Mouse (Mus musculus): ENCODE measurements around the gene Slc9a9.
"Not testable (repeated sequence)": the region's sequence is repeated elsewhere in the genome, so short reads cannot be mapped to it uniquely, and the experiment has no call there.

Gene Slc9a9

DNA sequence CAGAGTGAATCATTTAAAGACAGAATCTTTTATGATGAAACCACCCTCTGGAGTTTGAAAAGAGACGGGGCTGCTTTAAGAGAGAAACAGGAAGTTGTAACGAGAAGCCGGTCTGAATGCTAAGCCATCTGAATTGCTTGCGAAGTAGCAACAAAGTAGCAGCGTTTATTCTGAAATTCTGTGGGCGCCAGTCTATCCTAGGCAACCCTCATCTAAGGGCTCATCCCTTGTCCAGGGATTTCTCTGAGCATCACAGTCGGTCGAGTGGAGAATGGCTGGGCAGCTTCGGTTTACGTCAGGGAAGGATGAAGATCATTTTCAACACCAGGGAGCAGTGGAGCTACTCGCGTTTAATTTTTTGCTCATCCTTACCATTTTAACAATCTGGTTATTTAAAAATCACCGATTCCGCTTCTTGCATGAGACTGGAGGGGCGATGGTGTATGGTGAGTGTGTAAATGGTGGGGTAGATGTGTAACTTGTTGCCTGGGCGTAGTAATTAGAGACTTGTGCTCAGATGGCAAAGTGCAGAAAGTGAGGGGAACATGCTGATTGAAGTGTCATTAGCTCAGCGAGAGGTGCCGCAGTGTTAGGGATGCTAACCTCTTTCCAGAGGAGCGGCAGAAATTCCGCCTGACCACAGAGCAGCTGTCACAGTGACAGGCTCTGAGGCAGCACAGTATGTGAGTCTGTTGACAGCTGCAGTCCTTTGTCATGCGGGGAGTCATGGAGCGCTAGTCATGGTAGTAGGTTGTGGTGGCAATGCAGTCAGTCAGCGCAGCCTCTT is at the start of gene Slc9a9:
Slc9a9 (plus strand) TSS at position 119 of the 787 bp plus-strand sequence.
- DNase-seq (ENCODE audit: low spot score in 2 of 2) = peak; percentile 39 to 40

DNA sequence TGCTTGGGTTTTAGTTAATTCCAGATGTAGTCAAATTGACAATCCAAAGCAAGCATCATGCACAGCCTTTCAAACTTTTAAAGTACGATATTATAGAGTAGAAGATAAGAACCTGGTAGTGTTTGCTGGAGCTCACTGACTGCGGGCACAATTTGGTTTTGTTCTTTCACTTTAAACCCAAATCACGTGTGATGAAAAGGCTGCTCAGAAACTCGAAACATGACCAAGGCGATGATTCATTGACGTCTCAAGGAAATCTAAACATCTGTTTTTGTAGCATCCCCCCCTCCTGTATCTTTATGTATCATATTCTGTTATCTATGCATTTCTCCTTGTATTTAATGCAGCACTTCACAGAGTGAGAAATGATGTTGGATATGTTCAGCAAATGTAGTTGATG is 49.4 kb upstream of the Slc9a9 start:
- no peak for DNase-seq (ENCODE audit: low spot score in 2 of 2)

DNA sequence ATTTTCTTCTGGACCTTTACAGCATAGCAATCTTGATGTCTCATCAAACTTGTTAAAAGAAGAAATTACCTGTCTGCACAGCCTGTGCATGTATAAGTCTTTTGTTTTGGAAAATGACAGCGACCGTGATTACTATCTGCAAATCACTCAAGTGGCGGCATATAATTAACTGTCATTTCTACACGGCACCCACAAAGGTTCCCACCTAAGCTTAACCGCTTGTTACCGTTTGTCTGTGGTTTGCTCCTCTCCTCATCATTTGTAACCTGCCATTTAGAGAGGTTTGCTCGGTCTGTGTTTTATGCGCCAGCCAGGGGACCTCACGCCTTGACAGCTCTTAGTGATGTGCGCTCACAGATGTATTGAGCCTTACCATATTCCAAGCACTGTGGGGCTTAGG is 48.9 kb upstream of the Slc9a9 start:
- DNase-seq (ENCODE audit: low spot score in 2 of 2) = no peak

DNA sequence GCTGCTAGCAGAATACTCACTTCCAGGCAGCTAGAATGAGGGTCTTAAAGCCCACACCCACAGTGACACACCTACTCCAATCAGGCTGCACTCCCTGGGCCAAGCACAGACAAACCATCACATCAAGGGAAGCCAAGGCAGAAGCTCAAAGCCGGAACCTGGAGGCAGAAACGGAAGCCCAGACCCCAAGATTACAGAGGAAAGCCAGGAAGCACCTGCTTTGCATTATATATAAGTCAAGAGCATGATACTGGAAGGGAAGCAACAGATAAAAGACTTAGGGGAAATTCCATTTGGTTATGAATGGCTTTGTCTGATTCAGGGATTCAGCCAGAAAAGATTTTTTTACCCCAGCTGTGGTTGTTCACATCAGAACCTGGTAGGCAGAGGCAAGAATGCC is 47.8 kb upstream of the Slc9a9 start:
- DNase-seq (ENCODE audit: low spot score in 2 of 2) = no peak

DNA sequence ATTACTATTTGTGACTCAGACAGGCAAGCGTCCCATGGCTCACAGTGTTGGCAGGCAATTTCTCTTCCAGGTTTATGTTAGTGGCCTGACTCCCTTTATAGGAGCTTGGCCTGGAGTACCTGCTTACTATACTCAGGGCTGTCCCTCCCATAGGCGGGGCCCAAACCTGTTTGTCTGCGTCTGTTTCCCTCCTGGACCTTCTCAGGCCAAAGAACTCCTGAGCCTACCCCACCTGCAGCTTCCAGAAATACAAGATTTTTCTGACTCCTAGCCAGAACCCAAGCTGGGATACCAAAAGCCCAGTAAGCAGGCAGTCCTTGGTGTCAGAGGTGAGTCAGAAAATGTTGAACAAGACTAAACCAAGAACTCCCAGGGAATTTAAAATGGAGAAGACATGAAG is 43.0 kb upstream of the Slc9a9 start:
- no peak for DNase-seq (ENCODE audit: low spot score in 2 of 2)

DNA sequence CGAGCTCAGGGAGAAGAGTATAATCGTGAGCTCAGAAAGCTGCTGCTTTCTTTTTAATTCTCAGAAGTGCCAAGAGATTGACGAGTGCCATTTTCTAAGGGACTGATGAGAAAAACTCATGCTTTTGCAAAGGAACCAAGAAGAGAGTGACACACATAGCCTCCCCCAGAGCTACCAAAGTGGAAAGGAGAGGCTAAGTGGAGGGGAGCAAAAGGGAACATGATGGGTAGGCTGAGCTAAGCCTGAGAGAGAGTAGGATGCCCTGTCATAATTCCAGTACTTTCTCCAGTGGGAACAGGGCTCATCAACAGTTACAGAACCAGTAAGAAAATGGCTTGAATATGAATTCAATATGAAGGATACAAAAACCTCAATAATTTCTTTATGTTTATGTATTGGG is 40.8 kb upstream of the Slc9a9 start:
- no peak for DNase-seq (ENCODE audit: low spot score in 2 of 2)

DNA sequence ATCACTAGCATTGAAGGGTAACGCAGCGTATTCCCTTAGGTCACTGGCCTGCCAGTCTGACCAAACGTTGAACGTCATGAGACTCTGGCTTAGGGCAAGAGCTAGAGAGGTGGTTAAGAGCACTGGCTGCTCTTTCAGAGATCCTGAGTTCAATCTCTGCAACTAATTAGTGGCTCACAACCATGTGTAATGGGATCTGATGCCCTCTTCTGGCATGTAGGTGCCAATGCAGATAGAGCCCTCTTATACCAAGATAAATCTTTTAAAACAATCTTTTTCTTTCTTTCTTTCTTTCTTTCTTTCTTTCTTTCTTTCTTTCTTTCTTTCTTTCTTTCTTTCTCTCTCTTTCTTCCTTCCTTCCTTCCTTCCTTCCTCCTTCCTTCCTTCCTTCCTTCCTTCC is 35.4 kb upstream of the Slc9a9 start:
- DNase-seq (ENCODE audit: low spot score in 2 of 2) = not testable (repeated sequence)

DNA sequence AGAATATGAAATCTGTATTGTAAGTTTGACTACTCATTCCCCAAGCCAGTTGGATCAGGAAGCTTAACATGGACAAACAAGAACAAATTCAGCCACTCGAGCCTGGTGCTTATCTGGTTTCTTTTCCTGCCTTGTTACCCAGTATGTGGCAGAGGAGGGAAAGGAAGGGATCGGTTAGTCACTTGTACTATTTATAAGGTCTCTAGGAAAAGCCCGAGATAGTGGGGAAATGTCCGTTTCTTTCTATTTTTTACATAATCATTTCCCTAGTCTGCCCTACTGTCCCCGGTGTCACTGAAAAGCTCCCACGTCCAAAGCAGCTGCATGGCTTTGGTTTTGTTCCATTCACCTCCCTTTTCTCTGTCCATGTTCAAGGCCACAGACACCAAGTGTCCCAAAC is 24.1 kb upstream of the Slc9a9 start:
- no peak for DNase-seq (ENCODE audit: low spot score in 2 of 2)

DNA sequence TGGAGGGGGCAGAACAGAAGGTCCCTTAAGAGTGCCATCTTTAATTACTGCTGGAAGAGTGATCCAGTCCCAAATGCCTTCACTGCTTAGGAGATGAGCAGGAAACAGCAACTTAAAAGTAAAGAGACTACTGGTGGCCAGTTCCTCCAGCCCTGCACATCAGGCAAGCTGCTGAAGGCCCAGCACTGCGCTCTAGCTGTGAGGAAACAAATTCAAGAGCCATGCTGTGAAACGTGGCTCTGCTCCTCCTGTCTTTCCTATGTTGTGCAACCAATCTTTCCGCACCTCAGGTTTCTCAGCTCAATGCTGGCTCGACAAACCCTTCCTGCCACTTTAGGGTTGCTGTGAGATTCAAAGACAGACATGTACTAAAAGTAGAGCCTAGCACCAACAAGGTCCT is 22.3 kb upstream of the Slc9a9 start:
- DNase-seq (ENCODE audit: low spot score in 2 of 2) = no peak

DNA sequence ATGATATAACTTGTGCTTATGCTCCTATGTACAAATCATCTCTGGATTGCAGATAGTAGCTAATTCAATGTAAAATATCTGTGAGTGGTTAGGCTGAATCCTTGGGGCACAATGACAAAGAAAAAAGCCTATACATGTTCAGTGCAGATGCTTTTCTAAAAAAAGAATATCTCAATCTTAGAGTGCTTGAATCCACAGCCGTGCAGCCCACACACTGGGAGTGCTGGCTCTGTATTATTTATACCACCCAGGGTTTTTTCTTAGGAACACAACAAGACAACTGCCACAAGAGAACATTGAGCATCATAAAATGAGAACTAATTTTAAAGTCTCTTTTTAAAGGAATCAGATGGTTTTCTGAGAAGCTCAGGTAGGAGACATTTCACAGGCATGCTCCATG is 19.7 kb upstream of the Slc9a9 start:
- peak in 1 of 2 experiments; percentile 28 for DNase-seq (ENCODE audit: low spot score in 2 of 2)

DNA sequence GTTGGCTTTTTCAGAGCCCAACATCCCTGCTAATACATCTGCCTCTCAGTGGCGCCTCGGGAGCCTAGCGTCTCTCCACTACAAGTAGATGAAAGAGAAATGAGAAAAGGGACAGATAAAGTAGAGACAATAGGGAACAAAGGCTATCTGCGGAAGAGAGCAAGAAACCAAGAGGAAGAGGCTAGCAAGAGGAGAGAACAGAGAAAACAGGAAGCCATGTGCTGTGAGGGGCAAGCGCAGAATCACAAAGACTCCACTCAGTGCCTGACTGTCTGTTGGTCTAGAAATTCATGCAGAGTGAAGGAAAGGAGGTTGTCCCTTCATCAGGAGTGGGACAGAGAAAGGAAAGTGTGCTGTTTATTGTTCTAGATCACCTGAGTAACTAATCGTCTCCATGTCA is 16.5 kb upstream of the Slc9a9 start:
- no peak for DNase-seq (ENCODE audit: low spot score in 2 of 2)

DNA sequence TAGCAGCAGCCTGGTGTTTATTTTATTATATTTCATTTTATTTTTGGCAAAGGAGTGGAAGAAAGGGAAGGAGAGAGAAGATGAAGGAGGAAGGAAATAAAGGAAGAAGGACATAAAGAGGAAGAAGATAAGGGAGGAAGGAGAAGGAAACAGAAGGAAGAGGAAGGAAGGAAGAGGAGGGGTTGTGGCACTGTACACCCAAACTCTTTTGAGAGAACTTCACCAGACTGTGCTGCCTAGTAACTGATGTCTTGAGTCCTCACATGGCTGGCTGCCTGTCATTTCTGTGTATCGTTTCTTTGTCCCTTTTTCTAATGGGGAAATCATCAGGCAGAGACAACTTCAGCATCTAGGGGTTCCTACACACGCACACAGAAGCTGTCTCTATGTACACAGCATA is 15.9 kb upstream of the Slc9a9 start:
- DNase-seq (ENCODE audit: low spot score in 2 of 2) = no peak

DNA sequence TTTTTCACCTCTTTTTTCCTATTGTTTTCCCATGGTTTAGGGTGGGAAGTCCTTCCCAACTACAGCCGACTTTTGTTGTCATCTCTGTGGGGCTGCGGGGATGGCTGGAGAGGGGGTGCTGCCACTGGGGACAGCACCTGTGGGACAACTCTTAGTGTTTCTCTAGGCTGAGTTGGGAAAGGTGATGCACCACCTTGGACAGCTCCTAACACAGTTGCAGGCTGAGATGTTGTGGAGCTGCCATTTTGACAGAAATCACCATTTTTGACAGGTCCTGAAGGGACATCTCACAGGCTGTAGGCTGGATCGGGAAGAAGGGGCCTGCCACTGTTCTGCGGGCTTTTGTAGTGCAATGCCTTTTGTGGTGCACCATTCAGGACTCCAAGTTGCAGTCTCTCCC is 13.4 kb upstream of the Slc9a9 start:
- DNase-seq (ENCODE audit: low spot score in 2 of 2) = no peak

DNA sequence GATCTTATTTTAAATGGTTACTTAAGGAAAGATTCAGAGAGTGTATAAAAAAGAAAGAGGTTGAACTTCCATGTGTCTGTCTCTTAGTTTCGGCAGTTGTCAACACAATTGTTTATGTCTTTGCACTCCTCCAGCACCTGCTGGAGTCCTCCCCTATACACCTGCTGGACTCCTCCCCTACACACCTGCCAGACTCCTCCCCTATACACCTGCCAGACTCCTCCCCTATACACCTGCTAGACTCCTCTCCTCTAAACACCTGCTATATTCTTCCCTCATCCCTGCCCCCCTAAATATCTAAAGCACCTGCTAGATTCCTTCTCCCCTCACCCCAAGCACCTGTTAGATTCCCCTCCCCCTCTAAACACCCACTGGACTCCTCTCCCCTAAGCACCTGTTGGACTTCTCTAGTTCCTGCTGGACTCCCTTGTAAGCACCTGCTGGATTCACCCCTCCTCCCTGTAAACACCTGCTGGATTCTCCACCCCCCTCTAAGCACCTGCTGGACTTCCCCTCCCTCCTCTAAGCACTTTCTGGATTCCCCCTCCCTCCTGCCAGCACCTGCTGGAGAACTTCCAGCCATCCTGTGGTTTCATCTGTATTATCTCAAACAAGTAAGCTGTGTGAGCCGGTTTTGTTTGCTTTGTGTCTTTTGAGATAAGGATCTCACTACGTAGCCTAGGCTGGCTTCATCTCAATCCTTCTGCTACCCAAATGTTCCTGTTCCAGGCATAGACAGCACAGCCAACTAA is 10.1 kb upstream of the Slc9a9 start:
- DNase-seq (ENCODE audit: low spot score in 2 of 2) = no peak

DNA sequence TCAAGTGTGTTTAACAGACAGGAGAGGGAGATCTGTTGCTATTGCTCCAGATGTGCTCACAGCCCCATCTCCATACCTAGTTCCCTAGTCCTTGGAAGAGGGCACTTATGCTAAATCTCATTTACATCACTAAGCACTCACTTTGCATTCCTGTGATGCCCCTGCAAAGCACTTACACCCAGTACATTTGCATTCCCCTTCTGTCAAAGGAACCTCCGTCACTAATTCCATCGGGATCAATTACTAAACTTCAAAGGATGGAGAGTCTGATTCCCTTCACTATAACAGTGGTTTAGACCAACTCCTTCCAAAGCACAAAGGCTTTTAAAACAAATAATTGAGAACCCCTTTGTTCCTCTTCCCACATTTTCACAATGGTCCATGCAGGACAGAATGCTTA is 7.9 kb upstream of the Slc9a9 start:
- DNase-seq (ENCODE audit: low spot score in 2 of 2) = no peak

DNA sequence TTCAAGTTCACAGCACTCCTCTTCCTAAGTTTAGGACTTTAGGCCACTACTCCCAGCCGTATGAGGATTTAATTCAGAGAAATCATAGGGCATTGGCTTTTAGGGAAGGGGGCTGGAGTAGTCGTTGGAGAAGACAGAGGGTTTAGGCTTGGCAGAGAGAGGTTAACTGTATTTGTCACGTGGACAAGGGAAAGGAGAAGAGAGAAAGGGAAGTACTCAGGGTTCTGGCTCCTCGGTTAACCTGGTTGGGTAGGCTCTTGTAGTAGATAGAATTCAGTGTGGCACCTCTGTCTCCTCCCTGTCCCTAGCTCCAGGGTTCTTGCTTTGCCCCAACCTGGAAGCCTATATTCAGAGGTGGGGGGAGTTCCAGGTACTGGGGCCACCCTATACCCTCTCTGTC is 4.5 kb upstream of the Slc9a9 start:
- DNase-seq (ENCODE audit: low spot score in 2 of 2) = no peak

DNA sequence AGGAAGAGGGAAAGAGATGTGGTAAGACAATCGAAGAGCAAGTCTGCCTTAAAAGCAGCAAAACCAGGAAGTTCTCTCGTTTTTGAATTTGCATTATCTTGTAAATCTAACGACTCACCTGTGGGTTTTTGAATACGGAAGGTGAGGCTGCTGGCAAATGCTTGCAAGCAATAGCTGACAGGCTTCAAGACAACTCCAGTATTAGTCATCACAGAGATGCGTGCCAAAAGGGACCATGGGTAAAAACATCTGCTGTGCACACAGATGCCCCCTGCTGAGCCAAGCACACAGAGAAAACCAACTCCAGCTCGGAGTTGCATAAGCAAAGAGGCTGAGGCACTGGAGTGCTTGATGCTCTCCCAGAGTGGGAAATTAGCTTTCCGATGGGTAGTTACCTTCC is 1.1 kb upstream of the Slc9a9 start:
- DNase-seq (ENCODE audit: low spot score in 2 of 2) = peak; percentile 28 to 35

DNA sequence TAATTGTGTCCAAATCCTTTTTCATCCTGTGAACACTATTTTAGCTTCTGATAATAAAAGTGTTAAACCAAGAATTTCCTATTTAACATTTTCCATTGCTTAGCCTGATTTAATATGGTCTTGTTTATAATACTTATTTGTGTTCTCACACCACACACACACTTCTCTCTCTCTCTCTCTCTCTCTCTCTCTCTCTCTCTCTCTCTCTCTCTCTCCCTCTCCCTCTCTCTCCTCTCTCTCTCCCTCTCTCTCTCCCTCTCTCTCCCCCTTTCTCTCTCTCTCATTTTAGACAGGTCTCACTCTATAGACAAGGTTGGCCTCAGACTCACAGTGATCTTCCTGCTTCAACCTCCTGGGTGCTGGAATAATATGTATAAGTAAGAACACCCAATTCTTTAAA is 995 bp downstream of the Slc9a9 start:
- DNase-seq (ENCODE audit: low spot score in 2 of 2) = no peak

DNA sequence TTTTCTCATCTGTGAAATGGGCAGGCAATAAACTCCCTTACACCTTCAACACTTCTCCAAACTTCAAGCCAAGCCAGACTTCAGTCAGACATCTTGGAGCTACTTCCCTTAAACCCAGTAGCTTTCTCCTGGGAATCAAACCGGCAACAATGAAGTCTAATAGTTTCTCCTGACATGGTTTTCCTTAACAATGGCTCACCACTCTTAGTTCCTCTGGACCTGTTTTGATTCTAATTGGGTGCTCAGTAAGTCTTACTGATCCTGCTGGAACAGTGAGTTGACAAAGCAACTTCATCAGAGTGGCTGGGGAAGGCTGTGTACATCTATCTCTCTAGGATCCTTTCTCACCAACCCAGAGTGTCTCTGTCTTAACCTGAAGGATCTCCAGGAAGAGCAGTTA is 5.0 kb downstream of the Slc9a9 start:
- DNase-seq (ENCODE audit: low spot score in 2 of 2) = no peak

DNA sequence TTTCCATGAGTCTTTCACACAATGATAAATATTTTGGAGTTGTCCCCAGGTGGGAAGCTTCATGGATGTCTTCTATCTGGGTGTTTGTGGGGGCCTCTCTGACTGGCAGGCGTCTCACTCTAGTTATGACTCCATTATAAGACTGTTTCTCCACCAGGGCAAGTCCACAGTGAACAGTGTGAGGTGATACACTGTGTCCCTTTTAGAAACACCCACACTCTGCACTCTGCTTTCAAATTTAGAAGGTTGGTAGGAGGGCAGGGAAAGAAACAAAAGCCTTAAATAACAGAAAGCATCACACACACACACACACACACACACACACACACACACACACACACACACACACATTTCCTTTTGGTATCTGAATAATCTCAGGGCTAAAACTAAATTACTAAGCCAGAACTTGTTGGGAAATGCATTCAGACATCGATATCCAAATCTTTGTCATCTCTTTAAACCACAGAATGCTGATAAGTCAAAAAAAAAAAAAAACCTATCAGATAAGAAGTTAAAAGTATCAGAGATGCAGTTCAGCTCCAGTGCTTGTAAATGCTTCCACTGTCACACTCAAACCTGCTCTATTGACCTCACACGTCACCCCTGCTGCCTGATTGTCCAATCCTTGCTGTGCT is 8.4 kb downstream of the Slc9a9 start:
- no peak for DNase-seq (ENCODE audit: low spot score in 2 of 2)

DNA sequence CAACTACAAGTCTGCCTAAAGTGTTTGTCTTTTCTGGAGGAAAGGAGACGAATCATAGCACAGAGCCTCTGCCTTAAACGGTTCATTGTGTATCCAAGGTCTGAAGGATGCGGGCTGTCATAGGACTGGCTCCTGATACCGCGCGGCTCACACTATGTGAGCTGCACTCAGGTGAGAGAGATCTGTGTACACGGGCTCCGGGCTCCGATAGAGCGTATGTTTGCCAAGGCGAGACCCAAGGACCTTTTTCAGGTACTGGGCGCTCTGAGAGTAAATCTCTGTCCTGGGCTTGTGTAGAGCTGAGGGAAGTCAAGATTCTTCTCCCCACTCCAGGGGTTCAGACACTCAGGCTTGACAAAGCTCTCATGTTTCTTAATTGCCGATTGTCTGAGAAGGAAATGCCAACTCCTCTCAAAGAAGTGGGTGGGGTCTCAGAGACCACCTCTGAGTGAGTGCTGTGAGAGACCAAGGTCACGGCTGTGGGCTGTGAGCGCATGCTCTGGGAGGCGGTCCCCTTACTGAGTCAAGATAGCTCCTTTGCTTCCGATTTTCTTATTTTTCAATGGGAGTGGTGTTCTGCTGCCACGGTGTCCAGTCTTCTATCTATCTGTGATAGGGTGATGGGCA is 10.9 kb downstream of the Slc9a9 start:
- DNase-seq (ENCODE audit: low spot score in 2 of 2) = no peak

DNA sequence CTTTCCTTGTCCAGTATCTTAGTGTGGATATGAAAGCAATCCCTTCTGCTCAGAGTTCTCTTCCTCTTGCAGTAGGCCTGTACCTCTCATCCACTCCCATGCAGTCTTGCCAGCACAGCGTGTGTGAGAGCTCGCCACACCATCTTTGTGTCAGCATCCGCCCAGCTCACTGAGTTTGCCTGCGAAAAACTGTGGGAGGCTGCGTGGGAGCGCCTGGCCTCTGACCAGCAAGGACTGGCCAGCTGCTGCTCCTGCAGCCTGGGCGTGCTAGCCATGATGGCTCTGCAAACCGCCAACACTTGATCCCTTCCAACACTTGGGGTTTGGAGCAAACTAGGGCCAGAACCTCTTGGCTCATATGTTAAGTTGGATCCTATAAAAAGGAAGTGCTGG is 11.4 kb downstream of the Slc9a9 start:
- no peak for DNase-seq (ENCODE audit: low spot score in 2 of 2)

DNA sequence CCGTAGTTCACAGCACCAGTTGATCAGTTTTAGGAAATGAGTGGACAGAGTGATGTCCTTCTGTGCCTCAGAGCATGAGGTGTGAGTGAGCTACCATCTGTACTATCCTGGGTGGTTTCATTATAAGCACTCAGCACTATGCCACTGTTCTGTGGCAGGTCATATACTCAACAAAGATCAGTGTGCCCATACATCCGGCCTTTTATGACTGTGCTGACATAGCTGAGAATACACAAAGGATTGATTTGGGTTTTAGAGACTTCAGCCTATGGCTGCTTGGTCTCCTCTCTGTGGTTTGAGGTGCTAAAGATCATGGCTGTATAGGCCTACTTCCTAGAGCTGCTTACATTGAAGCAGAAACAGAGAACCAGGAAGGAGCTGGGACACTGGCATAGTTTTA is 12.6 kb downstream of the Slc9a9 start:
- DNase-seq (ENCODE audit: low spot score in 2 of 2) = no peak
